Mouse (Mus musculus) MEL (cell line): ENCODE measurements around the gene Galp. TPM values are rescaled to one million over a fixed set of nuclear protein-coding genes. Genes with fewer than 3 reads are reported as not detected.
A peak's percentile ranks its signal among the peaks of the same experiment; 100 is the strongest.

Experiments used
- DNase-seq: peaks from one replicate; pipeline ENCODE4 v3.0.0; 2011; ENCODE audit warnings: low read depth, low spot score
- H3K27ac ChIP-seq: 2 replicates; pipeline ENCODE4 v1.5.1; 2012; ENCODE audit warnings: low read depth, mild to moderate bottlenecking, control low read depth, low read length, moderate library complexity; ENCODE audit not compliant: control insufficient read depth
- H3K27me3 ChIP-seq, 2 experiments: fragments of 150-350 bp in 1 of 2; sonication (generic) in 1 of 2; 2 replicates each; pipeline ENCODE4 v1.6.1; 2012; ENCODE audit warnings: low read length in 2 of 2, mild to moderate bottlenecking in 2 of 2, improper control_type of control experiment in 1 of 2, moderate library complexity in 1 of 2; ENCODE audit not compliant: insufficient read depth in 2 of 2, control insufficient read depth in 1 of 2
- H3K36me3 ChIP-seq, 2 experiments: 2 replicates each; pipeline ENCODE4 v1.6.1; 2012 to 2014; ENCODE audit warnings: low read length in 2 of 2, improper control_type of control experiment in 1 of 2, inconsistent platforms in 1 of 2, mild to moderate bottlenecking in 1 of 2; ENCODE audit not compliant: insufficient read depth in 2 of 2, control insufficient read depth in 1 of 2
- H3K4me1 ChIP-seq, 2 experiments: fragments of 150-350 bp in 1 of 2; sonication (generic) in 1 of 2; 2 replicates each; pipeline ENCODE4 v1.6.1; 2012; ENCODE audit warnings: low read length in 2 of 2, improper control_type of control experiment in 1 of 2, mild to moderate bottlenecking in 1 of 2; ENCODE audit not compliant: insufficient read depth in 2 of 2, control insufficient read depth in 1 of 2
- H3K4me3 ChIP-seq, 2 experiments: fragments of 150-350 bp in 1 of 2; sonication (generic) in 1 of 2; 2 replicates each; pipeline ENCODE4 v1.5.1; 2012; ENCODE audit warnings: low read depth in 2 of 2, low read length in 2 of 2, mild to moderate bottlenecking in 2 of 2, moderate library complexity in 2 of 2, control low read depth in 1 of 2, improper control_type of control experiment in 1 of 2; ENCODE audit not compliant: control insufficient read depth in 1 of 2, insufficient read depth in 1 of 2
- H3K79me2 ChIP-seq: 2 replicates; pipeline ENCODE4 v1.6.1; 2012; ENCODE audit warnings: mild to moderate bottlenecking, low read length, moderate library complexity; ENCODE audit not compliant: control insufficient read depth, poor library complexity, insufficient read depth
- H3K9ac ChIP-seq: 2 replicates; pipeline ENCODE4 v1.6.1; 2012; ENCODE audit warnings: low read depth, mild to moderate bottlenecking, control low read depth, low read length, moderate library complexity; ENCODE audit not compliant: control insufficient read depth, poor library complexity, severe bottlenecking
- H3K9me3 ChIP-seq: fragments of 150-350 bp; sonication (generic); replicated peaks from 2 replicates; pipeline ENCODE4 v1.6.1; 2012; ENCODE audit warnings: mild to moderate bottlenecking, low read length, improper control_type of control experiment, moderate library complexity; ENCODE audit not compliant: insufficient read depth
- CTCF ChIP-seq, 3 experiments: IDR thresholded peaks in 2 of 3; conservative IDR thresholded peaks in 1 of 3; 2 replicates each; pipeline ENCODE4 v1.5.1; 2011 to 2012; ENCODE audit warnings: low read length in 3 of 3, low read depth in 2 of 3, mild to moderate bottlenecking in 2 of 3, improper control_type of control experiment in 1 of 3, inconsistent platforms in 1 of 3, mixed read lengths in 1 of 3, moderate library complexity in 1 of 3; ENCODE audit not compliant: control insufficient read depth in 1 of 3, insufficient read depth in 1 of 3, poor library complexity in 1 of 3, severe bottlenecking in 1 of 3
- ELF1 ChIP-seq: IDR thresholded peaks from 2 replicates; pipeline ENCODE4 v1.6.1; 2014; ENCODE audit warnings: low read depth, mild to moderate bottlenecking, inconsistent platforms, low read length, improper control_type of control experiment, moderate library complexity
- ETS1 ChIP-seq: IDR thresholded peaks from 2 replicates; pipeline ENCODE4 v1.6.1; 2012; ENCODE audit warnings: low read depth, mild to moderate bottlenecking, inconsistent platforms, low read length, improper control_type of control experiment, moderate library complexity
- MAFK ChIP-seq: IDR thresholded peaks from 2 replicates; pipeline ENCODE4 v1.6.1; 2011; ENCODE audit warnings: low read depth, mild to moderate bottlenecking, low read length, improper control_type of control experiment, borderline replicate concordance
- MAX ChIP-seq: IDR thresholded peaks from 2 replicates; pipeline ENCODE4 v1.6.1; 2011; ENCODE audit warnings: low read length, improper control_type of control experiment
- MXI1 ChIP-seq: IDR thresholded peaks from 2 replicates; pipeline ENCODE4 v1.6.1; 2011; ENCODE audit warnings: mild to moderate bottlenecking, low read depth, low read length, improper control_type of control experiment
- MYC ChIP-seq: IDR thresholded peaks from 2 replicates; pipeline ENCODE4 v1.6.1; 2011; ENCODE audit warnings: low read depth, mild to moderate bottlenecking, low read length, improper control_type of control experiment, moderate library complexity
- NELFE ChIP-seq: IDR thresholded peaks from 2 replicates; pipeline ENCODE4 v1.6.1; 2011; ENCODE audit warnings: low read depth, low read length, improper control_type of control experiment
- POLR2A ChIP-seq, 2 experiments: IDR thresholded peaks; 2 replicates each; pipeline ENCODE4 v1.6.1; 2011 to 2012; ENCODE audit warnings: low read length in 2 of 2, mild to moderate bottlenecking in 2 of 2, control low read depth in 1 of 2, improper control_type of control experiment in 1 of 2, low read depth in 1 of 2, moderate library complexity in 1 of 2; ENCODE audit not compliant: control insufficient read depth in 1 of 2, insufficient read depth in 1 of 2, poor library complexity in 1 of 2
- POLR2AphosphoS2 ChIP-seq: IDR thresholded peaks from 2 replicates; pipeline ENCODE4 v1.6.1; 2011; ENCODE audit warnings: low read length, improper control_type of control experiment
- RAD21 ChIP-seq: IDR thresholded peaks from 2 replicates; pipeline ENCODE4 v1.6.1; 2011; ENCODE audit warnings: mild to moderate bottlenecking, low read depth, low read length, improper control_type of control experiment
- RCOR1 ChIP-seq: IDR thresholded peaks from 2 replicates; pipeline ENCODE4 v1.6.1; 2012; ENCODE audit warnings: low read depth, mild to moderate bottlenecking, inconsistent platforms, low read length, improper control_type of control experiment
- SIN3A ChIP-seq: IDR thresholded peaks from 2 replicates; pipeline ENCODE4 v1.6.1; 2012; ENCODE audit warnings: low read length, improper control_type of control experiment, inconsistent platforms
- SMC3 ChIP-seq: IDR thresholded peaks from 2 replicates; pipeline ENCODE4 v1.6.1; 2011; ENCODE audit warnings: low read depth, low read length, improper control_type of control experiment
- TBP ChIP-seq: IDR thresholded peaks from 2 replicates; pipeline ENCODE4 v1.8.0; 2011; ENCODE audit warnings: low read depth, low read length, improper control_type of control experiment
- UBTF ChIP-seq: IDR thresholded peaks from 2 replicates; pipeline ENCODE4 v1.6.1; 2012; ENCODE audit warnings: low read depth, mild to moderate bottlenecking, inconsistent platforms, low read length, improper control_type of control experiment, moderate library complexity, borderline replicate concordance; ENCODE audit not compliant: insufficient read depth
- USF1 ChIP-seq: IDR thresholded peaks from 2 replicates; pipeline ENCODE4 v1.6.1; 2014; ENCODE audit warnings: low read depth, mild to moderate bottlenecking, inconsistent platforms, low read length, improper control_type of control experiment, moderate library complexity
- ZKSCAN1 ChIP-seq: IDR thresholded peaks from 2 replicates; pipeline ENCODE4 v1.6.1; 2012; ENCODE audit warnings: low read depth, mild to moderate bottlenecking, inconsistent platforms, low read length, improper control_type of control experiment, moderate library complexity
- ZMIZ1 ChIP-seq: IDR thresholded peaks from 2 replicates; pipeline ENCODE4 v1.6.1; 2012; ENCODE audit warnings: low read depth, mild to moderate bottlenecking, inconsistent platforms, low read length, improper control_type of control experiment, moderate library complexity
- polyA plus RNA-seq, 2 experiments: library from polyadenylated mRNA; stranded (reverse) in 1 of 2; unstranded in 1 of 2; fragments of >175 nt in 1 of 2; fragments of >200 nt in 1 of 2; gene quantifications; 2 replicates each; pipeline versions ENCODE4 v1.2.1 to v1.2.4; 2012; ENCODE audit warnings: low replicate concordance in 2 of 2, low read depth in 1 of 2; ENCODE audit not compliant: insufficient read length in 2 of 2, insufficient read depth in 1 of 2, missing spikeins in 1 of 2
- total RNA-seq: library from RNA; depleted of rRNA; stranded (reverse); fragments of 300-350 nt; gene quantifications from 2 replicates; pipeline ENCODE4 v1.2.3, GENCODE M21; 2012

Gene Galp
- total and polyA plus RNA-seq, 3 experiments, result not detected

DNA sequence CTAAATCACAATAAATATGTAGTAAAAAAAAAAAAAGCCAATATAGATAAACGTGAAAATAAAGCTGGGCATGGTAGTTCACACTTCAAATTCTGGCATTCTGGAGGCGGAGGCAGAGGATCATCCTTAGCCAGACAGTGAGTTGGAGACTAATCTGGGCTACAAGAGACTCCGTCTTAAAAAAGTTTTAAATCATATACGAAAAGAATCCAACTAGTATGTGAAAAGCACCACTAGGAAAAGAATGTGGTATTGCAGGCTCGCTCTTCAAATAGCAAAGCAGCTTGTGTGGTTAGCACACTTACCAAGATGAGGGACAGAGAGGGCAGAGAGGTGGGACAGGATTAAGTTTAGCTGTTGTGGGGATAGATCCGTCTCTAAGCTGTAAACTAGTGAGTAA is 26.0 kb upstream of the Galp start:
- peaks cover 0 to 19% of the 10 kb centered on the region in 2 experiments; a peak in 2 of 4 replicates for H3K36me3 ChIP-seq
- H3K9ac ChIP-seq, result peak overlapping the region; percentile 76
- no peaks in the 10 kb centered on the region for H3K9me3 ChIP-seq
- peak overlapping the region; percentile 86 for H3K27ac ChIP-seq
- peaks cover 8% of the 10 kb centered on the region for H3K79me2 ChIP-seq
- TF ChIP-seq SIN3A (no peak), MAX (no peak)
- peak overlapping the region; percentile 63 to 74 for H3K4me3 ChIP-seq
- H3K4me1 ChIP-seq, result peaks cover 2 to 16% of the 10 kb centered on the region in 2 experiments; a peak in 3 of 4 replicates
- H3K27me3 ChIP-seq, result no peaks in the 10 kb centered on the region
- DNase-seq, result no peak

DNA sequence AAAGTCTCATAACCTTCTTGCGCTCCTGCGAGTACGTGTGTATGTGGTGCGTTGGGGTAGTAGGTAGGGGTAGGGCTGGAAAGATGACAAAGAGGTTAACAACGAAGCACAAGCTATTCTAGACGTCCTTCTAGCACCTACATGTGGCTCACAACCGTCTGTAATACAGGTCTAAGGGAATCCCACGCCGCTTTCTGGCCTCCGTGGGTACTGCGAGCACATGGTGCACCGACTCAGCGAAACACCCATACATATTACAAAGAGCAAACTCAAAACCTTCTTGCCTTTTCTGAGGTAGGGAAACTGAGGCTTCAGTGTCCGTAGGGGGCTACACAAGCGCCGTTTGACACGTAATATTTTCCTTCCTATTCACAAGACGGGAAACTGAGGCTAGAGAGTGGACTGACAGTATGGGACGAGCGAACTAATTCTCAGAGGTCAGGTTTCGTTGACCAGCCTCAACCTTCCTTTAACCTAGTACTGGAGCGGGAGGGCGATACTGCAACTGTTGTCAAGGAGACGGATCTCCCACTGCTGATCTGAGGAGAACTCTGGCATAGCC is 25.4 kb upstream of the Galp start:
- DNase-seq, result peak; percentile 82
- Histone ChIP-seq H3K9ac (peak overlapping the region; percentile 76), H3K9me3 (no peaks in the 10 kb centered on the region), H3K27ac (peak overlapping the region; percentile 86), H3K36me3 (peaks cover 0 to 19% of the 10 kb centered on the region in 2 experiments; a peak in 2 of 4 replicates), H3K4me3 (peak overlapping the region; percentile 63 to 74), H3K4me1 (peaks cover 2 to 16% of the 10 kb centered on the region in 2 experiments; a peak in 3 of 4 replicates), H3K27me3 (no peaks in the 10 kb centered on the region), H3K79me2 (peaks cover 8% of the 10 kb centered on the region)
- TF ChIP-seq CTCF (IDR thresholded peaks at IDR 0.05 in 2 of 3, conservative IDR thresholded peaks at IDR 0.05 in 1 of 3; ENCODE audit: control insufficient read depth in 1 of 3, insufficient read depth in 1 of 3, low read depth in 2 of 3, low read length in 3 of 3, poor library complexity in 1 of 3, severe bottlenecking in 1 of 3), result peak in 2 of 3 experiments; percentile 32 to 44; a peak in 3 of 6 replicates
- TF ChIP-seq MYC, result peak; percentile 92
- no peak for TF ChIP-seq ZKSCAN1
- TF ChIP-seq TBP, result peak; percentile 12; the same call in 1 of the 2 replicates
- TF ChIP-seq RCOR1, result no peak; the same call in 1 of the 2 replicates
- no peak for TF ChIP-seq ELF1
- peak; percentile 10 for TF ChIP-seq RAD21
- peak; percentile 75 for TF ChIP-seq MXI1
- TF ChIP-seq POLR2A (IDR thresholded peaks at IDR 0.05; ENCODE audit: control insufficient read depth in 1 of 2, insufficient read depth in 1 of 2, low read depth in 1 of 2, low read length in 2 of 2, poor library complexity in 1 of 2), result peak in 1 of 2 experiments; percentile 36; a peak in 3 of 4 replicates
- peak; percentile 38 for TF ChIP-seq SMC3
- TF ChIP-seq POLR2AphosphoS2, result no peak
- TF ChIP-seq ETS1, result peak; percentile 34; the same call in 1 of the 2 replicates
- TF ChIP-seq MAFK, result no peak
- peak; percentile 93 for TF ChIP-seq MAX
- peak; percentile 75 for TF ChIP-seq NELFE
- peak; percentile 69 for TF ChIP-seq ZMIZ1
- TF ChIP-seq USF1, result 0 out of 2 replicates have a peak, but pooled peaks have one; percentile 38
- no peak for TF ChIP-seq UBTF
